Mouse (Mus musculus): ENCODE data around the gene Phlda3.

The Phlda3 gene

GRCm38 (mm10) chr1:135765645-135766591 lies at the start of gene Phlda3:
TSS of gene Phlda3 (plus strand) at chr1:135766119.
- DNase-seq (ENCODE audit: extremely low spot score, low read depth, low spot score) = no peak

- peak; percentile 71 for DNase-seq (ENCODE audit: extremely low spot score, low read depth, low spot score)
These were observed 46.4 kb upstream of the Phlda3 start for GRCm38 (mm10) chr1:135719486-135719885.

DNA sequence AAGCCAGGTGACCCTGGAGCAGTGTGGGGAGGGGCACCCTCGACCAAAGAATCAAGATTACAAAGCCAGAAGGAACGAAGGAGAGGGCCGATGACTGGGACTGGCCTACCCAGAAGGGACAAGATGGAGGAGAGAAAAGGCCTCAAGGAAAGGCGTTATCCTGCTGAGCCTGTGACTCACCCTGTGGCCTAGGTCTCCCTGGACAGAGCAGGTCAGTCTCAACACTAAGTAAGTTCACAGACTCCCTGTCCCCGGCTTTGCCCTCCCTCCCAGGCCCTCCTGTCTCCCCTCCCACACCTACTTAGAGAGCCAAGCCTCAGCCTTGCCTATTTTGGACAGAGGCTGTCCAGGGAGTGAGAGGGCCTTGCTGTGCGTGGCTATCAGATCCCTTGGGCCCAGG lies 45.9 kb upstream of the Phlda3 start, which contains the start of gene Csrp1:
Gene Csrp1, plus strand, starts transcription at position 79 of the 400 bp plus-strand sequence.
- DNase-seq (ENCODE audit: extremely low spot score, low read depth, low spot score) = no peak

DNA sequence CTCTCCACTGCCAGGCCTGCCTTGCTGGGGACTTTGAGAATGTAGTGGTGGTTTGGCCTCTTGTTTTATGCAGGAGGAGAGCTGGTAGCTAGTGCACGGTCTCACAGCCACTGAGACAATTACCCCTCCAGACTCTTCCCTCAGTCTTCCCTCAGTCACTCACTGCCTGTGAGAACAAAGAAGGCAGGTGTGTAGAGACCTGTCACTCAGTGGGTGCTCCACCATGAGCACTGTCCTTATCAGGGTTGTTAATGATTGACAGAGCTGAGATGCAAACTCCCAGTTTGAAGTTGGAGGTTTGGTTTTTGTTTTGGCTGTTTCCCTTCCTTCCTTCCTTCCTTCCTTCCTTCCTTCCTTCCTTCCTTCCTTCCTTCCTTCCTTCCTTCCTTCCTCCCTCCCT lies 42.9 kb upstream of the Phlda3 start:
- DNase-seq (ENCODE audit: extremely low spot score, low read depth, low spot score) = no peak

DNA sequence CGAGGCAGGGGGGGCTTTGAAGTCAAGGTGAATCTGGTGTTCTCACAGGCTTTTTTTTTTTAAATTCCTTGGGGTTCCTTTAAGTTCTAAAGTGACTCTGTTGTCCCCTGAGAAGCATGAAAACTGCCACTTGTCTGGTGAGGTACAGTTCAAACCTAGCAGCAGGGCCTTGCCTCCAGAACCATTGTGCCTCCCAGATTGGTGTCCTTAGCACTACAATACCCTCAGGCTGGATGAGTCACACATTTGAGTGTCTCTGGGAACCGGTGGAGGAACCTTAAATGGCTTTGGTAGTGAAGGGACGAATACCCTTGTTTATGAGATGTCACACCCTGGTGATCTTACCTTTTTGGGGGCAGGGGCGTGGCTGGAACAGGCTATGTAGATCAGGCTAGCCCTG lies 41.8 kb upstream of the Phlda3 start:
- no peak for DNase-seq (ENCODE audit: extremely low spot score, low read depth, low spot score)

- no peak for DNase-seq (ENCODE audit: extremely low spot score, low read depth, low spot score)
These were observed 40.6 kb upstream of the Phlda3 start for GRCm38 (mm10) chr1:135725324-135725723.

DNA sequence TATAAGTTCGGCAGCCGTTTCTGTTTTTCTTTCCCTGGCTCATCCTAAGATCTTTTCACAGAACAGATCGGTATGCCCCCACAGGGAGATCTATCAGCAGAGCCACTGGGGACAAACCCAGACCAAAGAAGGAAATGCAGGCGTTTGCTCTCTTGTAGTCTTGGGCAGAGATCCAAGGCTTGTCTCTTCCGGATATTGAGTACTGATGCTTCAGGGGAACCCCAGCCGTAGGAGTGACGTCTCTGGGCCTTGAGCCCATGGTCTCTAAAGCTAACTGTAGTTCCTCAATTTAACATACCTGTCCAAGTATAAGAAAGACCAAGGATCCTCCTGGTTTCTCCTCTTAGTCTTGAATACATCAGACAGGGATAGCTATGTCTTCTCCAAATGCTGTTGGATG lies 40.0 kb upstream of the Phlda3 start:
- no peak for DNase-seq (ENCODE audit: extremely low spot score, low read depth, low spot score)

DNA sequence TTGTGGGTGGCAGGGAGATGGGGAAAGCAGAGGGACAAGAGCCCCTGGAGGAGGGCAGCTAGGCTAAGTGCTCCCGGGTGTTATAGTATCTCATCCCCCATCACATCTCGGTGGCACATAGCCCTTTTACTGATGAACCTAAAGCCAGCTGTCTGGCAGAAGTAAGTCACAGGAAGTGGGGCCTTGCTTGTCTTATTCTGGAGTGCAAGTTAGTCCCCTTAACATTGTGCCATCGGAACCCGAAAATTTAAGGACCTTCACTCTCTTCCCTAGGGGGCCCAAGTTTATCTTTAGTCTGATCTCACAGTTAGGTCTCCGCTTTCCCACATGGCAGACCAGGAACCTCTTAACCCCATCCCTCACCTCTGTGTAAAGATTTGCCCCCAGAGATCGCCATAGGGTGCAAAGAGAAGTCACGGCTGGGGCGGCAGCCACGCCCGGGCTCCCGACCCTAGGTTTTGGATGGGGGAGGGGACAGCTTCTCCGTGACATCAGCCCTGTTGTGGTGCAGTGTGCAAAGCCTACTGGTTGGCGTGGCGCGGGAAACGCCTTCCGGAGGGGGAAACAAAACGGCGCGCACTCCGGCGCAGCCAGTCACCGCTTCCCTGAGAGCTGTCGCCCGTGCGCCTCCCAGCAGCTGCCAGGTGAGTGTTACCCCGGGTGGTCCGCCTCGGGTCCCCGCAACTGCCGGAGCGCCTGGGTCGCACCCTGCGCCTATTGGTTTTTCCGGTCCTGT lies 37.1 kb upstream of the Phlda3 start:
- peak; percentile 56 for DNase-seq (ENCODE audit: extremely low spot score, low read depth, low spot score)

DNA sequence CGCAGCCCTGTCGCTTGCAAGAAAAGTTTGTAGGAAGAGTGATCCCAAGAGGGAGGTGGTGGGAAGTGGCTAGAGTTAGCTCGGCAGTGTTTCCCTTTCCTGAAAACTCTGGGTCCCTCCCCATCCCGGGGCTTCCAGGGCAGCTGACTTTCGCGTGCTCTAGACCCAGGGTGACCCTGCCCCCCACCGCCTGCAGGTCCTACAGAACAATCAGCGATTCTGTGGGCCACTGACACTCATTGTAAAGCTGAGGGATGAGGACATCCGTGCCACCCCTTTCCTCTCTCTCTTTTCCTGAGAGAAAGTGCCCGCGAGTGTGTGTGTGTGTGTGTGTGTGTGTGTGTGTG lies 36.6 kb upstream of the Phlda3 start:
- DNase-seq (ENCODE audit: extremely low spot score, low read depth, low spot score) = no peak

DNA sequence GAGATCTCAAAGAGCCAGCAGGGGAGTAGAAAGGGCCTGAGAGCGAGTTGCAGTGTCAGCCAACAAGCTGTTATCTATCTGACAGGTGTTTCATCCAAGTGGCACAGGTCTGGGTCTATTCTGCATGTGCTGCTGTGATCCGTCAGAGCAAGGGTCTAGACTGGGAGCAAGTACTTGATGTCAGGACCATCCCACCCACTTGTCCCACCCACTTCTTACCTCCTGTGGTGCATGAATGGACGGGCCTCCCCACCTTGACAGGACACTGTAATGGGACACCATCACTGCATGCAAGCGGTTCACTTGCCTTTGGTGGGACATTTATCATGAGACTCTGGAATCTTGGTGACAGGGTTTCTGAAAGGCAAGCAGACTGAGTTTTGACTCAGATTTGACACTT lies 36.1 kb upstream of the Phlda3 start:
- DNase-seq (ENCODE audit: extremely low spot score, low read depth, low spot score) = no peak

DNA sequence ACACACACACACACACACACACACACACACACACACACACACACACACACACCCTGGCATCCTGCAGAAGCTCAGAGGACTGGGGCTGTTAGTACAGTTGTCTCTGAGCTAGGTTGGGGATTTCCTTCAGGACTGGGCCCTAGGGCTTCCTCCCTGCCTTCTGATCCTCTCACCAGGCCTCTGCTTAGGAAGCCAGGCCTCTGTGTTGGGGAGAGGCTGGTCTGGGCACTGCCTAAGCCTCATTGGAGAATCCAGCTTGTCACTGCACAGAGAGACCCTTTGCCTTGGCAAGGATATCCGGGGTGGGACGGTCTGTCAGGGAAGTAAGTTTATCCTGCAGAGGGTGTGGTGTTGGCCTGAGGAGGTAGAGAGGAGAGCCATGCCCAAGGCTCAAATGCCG lies 35.6 kb upstream of the Phlda3 start:
- no peak for DNase-seq (ENCODE audit: extremely low spot score, low read depth, low spot score)

DNA sequence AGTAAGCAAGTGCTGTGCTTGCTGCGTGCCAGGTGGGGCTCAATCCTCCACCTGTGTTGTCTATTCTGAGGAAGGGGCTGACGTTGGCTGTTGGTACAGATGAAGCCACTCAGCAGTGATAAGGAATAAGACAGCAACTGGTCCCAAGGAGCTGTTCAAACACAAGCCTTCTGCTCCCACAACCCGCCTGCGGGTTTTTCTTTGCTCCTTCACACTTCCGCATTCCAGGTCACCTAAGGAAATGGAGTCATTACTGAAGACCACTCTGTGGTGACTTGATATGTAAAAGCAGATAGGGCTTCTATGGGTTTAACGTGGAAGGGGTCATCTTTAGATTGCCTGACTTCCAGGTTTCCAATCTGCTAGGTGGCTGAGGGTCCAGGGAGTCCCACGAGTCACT lies 34.5 kb upstream of the Phlda3 start:
- no peak for DNase-seq (ENCODE audit: extremely low spot score, low read depth, low spot score)

DNA sequence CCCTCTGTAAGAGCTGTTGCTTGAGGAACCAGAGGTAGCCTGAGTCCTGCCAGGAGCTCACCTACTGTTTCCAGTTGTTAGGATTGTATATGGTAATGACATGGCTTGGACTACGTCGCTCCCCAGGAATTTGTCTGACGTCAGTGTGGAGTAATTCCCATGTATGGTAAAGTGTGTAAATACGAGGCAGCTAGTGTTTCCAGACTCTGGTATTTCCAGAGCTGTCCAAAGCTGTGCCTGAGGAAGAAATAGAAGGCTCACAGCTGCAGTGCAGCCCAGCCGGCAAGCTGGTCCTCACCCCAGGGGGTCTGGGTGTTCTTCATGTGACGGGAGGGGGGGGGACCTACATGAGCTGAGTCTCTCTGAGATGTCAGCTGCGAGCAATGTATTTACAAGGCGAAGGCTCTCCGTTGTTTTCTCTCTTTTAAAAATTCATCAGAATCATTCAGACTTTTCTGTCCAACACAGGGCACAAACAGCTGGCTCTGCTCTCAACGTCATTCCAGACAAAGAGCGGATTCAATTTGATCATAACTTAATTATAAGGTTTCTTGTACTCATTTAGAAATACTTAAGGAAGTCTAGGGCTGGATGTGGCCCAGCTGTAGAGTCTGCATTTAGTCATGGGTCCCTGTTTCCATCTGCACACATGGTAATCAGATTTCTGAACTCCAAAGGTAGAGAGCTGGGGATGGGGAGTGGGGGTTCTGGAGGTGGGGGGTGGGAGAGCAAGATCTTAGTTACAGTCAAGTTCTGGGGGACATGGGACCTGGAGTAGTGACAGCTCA lies 33.8 kb upstream of the Phlda3 start:
- no peak for DNase-seq (ENCODE audit: extremely low spot score, low read depth, low spot score)

- no peak for DNase-seq (ENCODE audit: extremely low spot score, low read depth, low spot score)
These were observed 31.5 kb upstream of the Phlda3 start for GRCm38 (mm10) chr1:135734225-135734937.

DNA sequence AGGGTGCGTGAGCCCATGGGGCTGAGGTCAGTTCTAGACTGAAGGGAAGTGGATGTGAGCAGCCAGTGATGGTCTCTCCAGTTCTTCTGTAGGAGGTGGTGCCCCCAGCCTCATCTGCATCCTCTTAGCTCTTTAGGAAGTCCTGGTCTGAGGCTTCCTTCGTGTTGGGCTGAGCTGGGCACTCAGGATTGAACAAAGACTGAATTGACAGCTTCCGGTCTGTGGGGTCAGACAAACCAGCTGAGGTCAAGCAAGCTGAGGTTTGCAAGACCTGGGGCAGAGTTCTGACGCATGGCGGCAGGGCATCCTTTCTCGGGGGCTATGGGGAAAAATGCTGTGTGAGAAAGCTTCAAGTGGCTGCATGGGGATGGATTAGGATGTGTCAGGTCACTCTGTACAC lies 30.5 kb upstream of the Phlda3 start:
- DNase-seq (ENCODE audit: extremely low spot score, low read depth, low spot score) = no peak

DNA sequence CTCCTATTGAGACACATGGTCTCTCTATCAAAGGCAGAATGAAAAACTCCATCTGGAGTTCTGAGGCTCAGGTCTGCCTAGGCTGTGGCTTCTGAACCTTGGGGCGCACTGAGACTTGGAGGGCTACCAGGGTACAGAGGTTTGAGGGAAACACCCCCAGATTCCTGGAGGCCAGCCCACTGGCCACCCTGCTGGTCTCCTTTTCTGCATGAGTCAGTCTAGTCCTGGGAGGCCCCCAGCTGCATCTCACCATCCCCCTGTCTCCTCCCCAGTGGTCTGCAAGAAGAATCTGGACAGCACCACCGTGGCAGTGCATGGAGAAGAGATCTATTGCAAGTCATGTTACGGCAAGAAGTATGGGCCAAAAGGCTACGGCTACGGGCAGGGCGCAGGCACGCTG lies 20.9 kb upstream of the Phlda3 start:
- DNase-seq (ENCODE audit: extremely low spot score, low read depth, low spot score) = no peak

GRCm38 (mm10) chr1:135746248-135746647 lies 19.7 kb upstream of the Phlda3 start:
- DNase-seq (ENCODE audit: extremely low spot score, low read depth, low spot score) = no peak

DNA sequence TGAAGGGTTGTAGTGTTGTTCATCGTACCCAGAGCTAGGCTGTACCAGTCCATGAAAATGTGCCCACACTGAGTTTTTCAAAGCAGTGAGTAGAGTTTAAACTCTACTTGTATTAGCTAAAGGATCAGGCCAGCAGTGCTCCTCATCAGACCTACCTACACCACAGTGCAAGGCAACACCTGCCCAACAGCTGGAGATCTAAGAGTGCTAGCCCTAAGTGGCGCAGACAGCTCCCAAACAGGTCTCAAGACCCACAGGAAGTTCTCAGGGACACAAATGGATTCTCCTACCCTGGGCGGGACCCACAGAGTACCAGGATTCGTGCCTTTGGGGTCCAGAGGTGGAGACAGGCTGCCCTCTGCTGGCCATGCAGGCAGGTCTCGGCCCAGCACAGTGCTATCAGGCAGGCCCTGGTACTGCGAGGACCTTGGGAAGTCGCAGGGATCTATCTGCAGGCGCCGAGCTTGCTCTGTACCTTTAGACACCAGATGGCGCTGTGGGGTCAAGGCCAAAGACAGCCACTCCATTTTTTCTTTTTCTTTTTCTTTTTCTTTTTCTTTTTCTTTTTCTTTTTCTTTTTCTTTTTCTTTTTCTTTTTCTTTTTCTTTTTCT lies 13.1 kb upstream of the Phlda3 start:
- DNase-seq (ENCODE audit: extremely low spot score, low read depth, low spot score) = peak; percentile 85

DNA sequence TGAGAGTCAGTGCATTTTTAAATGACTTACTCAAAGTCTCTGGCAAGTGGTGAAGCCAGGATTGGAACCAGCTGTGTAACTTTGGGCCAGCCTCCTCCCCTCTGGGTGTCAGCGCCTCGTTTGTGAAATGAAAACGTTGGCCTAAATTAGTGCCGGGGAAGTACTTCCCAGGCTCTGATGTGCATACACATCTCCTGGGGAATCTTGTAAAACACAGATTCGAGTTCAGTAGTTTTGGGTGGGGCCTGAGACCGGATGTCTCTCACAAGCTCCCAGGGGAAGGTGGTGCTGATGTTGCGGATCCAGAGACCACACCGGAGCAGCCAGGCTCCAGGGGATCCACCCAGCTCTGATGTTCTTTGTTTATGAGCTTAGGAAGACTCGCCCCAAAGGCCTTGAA lies 10.6 kb upstream of the Phlda3 start:
- no peak for DNase-seq (ENCODE audit: extremely low spot score, low read depth, low spot score)

- no peak for DNase-seq (ENCODE audit: extremely low spot score, low read depth, low spot score)
These were observed 10.0 kb upstream of the Phlda3 start for GRCm38 (mm10) chr1:135755913-135756312.
